Mouse (Mus musculus): ENCODE data around the gene Eid1.

DNA sequence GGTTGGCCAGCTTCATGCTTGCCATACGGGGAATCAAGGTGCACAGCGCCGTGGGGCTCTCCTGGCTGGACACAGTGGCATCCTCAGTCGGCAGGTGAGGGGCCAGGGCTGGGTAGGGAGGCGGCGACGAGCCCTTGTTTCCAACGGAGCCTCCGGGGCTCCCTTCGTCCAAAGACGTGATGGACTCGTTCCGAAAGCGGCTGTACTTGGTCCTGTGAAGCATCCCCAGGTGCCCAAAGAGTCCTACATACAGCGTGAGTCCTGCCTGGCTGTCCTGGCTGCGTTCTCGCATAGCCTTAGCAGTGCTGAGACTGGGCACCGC is 50.2 kb downstream of the Eid1 start:
- TF ChIP-seq CHD2 (IDR thresholded peaks at IDR 0.05; ENCODE audit: low read depth, low read length): no peak
- TF ChIP-seq HCFC1 (IDR thresholded peaks at IDR 0.05; ENCODE audit: borderline replicate concordance, insufficient read depth, low read length): no peak

Measured in ES-E14 (cell line).